Mouse (Mus musculus) adrenal gland, adult 18-20 months (tissue): Measurements from ENCODE around the gene Tbxas1. TPM values are rescaled to one million over a fixed set of nuclear protein-coding genes. Genes with fewer than 3 reads are reported as not detected.

Source experiments
- DNase-seq, 2 experiments: peaks; one replicate each; pipeline ENCODE4 v3.0.0; 2021 to 2022; ENCODE audit warnings: low spot score in 2 of 2
- total RNA-seq, 2 experiments: library from RNA; stranded (reverse); gene quantifications; 1 replicate in 1 of 2; 2 replicates in 1 of 2; pipeline ENCODE4 v1.2.3; 2021

Gene Tbxas1
- total RNA-seq, 2 experiments from 2014 or later, result 6.4 to 6.6 TPM

GRCm38 (mm10) chr6:38921095-38921809 lies 46.0 kb downstream of the Tbxas1 start:
- no peak for DNase-seq

- DNase-seq, result no peak
Measured at GRCm38 (mm10) chr6:38921810-38922116, 46.6 kb downstream of the Tbxas1 start.

DNA sequence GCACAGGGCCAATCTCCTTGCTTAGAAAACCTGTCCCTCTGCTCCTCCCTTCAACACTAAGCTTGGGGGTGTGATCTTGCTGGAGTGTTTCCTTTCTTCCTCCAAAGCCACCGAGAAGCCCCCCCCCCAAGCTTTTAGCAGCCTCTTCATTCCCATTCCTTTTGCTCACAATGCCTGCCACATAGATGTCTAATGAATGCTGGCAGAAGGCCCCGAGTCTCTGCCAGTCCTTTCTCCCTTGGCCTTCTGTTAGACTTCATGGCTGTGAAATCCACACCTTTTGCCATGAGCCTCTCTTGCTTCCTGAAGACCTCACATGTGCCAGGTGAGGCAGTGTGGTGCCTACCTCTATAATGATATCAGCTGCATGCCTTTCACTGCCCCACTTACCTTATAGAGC lies 47.3 kb downstream of the Tbxas1 start:
- DNase-seq, result no peak

DNA sequence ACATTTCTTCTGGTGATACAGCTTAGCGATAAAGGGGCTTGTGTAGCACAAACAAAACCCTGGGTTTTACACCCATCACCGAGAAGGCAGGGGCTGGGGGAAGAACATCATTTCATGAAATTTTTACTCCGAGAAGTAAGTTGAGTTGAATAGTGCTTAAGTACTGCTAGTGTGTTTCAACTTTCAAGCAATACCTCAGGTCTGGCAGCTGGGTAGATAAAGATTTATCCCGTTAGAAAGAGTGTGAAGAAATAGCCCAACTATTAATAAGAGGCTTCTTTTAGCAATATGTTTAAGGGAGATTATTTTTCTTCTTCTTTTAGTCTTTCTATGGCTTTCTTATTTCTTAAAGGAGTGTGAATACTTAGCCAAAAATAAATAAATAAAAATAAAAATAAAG lies 48.2 kb downstream of the Tbxas1 start:
- no peak for DNase-seq

DNA sequence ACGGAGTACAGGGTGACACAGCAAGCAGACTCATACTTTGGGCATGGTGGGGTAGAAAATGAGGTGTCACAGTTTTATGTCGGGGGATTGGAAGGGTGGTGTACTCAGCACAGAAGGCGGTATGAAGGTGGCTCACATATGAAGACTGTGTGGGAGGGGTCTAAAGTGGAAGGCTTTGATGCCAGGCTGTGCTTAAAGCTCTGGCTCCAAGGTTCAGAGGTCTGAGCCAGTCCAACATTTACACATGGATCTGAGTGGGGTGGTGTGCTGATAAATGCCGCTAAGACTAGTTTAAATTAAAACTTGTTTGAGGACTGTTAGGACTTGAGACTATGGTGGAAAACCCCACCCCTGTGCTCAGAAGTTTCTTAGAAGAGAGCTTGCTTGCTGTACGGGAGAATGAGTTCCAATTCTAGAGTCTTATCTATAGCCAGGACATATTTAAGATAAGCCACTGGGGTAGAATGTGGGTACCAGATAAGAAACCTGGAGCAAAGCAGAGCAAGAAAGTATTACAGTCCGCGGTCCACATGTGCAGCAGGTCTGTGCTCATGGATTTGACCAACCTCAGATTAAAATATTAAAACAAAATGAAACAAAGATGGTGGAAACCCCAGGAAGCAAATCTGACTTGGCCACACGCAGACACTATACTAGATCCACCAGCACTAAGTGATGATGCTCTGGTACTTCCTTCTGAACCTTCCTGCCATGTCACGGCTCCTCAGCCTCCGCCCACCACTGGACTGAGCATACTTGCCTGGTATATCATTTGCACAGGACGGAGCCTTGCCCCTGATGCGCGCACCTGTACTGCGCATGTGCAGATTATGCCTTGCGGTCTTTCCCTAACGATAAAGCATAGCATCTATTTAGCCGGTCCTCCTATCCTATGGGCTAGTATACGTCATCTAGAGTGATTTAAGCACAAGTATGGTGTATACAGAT lies 48.9 kb downstream of the Tbxas1 start:
- DNase-seq, result no peak

DNA sequence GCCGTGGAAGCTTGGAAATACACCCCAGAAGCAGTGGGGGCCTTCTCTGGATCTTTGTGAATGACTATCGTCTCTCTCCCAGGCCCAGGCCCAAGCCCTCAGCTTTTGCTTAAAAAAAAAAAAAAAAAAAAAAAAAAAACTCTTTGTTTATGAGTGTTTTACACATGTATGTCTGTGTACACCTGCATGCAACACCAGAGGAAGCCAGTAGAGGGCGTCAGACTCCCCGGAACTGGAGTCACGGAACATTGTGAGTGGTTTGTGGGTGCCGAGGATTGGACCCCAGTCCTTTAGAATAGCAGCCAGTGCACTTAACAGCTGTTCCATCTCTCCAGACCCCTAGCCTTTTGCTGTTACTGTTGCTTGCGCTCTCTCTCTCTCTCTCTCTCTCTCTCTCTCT lies 50.5 kb downstream of the Tbxas1 start:
- no peak for DNase-seq

DNA sequence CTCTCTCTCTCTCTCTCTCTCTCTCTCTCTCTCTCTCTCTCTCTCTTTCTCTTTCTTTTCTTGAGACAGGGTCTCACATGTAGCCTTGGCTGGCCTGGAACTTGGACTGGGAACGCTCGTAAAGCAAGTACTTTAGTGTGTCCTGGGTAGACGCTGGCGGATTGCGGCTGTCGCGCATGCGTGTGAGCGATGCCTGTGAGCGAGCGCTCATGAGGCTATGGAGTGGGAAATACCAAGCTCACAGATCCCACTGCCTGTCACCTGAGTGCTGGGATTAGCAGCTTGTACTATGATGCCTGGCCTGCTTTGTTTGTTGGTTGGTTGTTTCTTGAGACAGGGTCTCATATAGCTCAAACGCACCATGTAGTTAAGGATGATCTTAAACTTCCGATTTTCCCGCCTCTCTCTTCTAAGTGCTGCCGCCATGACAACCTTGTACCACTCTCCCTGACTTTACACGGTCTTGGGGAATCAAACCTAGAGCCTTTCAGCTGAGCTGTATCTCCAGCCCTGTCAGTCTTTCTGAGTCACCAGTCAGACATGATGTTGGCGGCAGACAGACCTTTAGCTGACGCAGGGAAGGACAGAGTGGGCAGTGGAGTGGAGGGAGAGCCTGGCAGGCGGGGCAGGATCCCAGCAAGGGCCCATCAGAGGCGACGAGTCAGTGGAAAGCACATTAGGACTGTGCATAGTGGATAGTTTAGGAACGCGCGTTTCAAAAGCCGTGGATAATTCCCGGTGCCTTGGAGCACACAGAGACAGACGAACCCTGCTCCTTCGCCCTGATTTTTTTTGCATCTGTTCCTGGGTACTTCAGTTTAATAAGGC lies 51.1 kb downstream of the Tbxas1 start:
- DNase-seq, result peak in 1 of 2 experiments; percentile 36

DNA sequence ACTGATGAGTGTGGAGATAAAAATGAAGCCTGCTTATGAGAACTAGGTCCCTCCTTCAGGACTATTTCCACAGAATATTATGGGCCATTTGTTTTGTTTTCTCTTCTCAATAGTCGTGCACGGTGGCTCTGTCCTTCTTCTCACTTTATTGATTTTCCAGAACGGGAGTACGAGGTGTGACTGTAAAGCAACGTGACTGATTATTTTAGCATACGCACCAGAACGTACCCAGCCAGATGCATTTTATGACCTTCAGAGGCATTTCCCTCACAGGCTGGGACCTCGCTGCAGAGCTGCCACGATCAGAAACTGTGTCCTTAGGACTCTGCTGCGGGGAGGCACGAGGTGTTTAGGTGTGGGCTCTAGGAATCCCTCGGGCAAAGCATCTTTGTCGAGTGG lies 51.8 kb downstream of the Tbxas1 start:
- no peak for DNase-seq

- no peak for DNase-seq
Measured at GRCm38 (mm10) chr6:38928489-38928888, 53.3 kb downstream of the Tbxas1 start.

DNA sequence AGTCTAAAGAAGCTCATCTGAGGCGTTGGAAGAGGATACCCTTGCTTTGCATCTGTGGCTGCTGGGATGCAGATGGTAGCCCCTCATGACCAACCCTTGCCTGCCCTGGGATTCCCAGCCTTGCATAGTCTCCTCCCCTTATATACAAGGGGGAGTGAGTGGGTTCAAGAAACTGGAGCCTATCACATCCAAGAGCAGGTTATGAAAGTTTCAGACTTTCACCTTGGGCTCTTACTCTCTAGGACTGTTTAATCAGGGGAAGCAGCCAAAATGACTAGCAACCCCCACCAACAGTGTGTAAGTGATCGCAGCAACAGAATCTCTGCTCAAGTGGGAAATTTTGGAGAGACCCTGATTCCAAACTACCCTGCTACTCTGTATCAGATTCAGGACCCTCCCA lies 60.8 kb downstream of the Tbxas1 start:
- DNase-seq, result no peak

DNA sequence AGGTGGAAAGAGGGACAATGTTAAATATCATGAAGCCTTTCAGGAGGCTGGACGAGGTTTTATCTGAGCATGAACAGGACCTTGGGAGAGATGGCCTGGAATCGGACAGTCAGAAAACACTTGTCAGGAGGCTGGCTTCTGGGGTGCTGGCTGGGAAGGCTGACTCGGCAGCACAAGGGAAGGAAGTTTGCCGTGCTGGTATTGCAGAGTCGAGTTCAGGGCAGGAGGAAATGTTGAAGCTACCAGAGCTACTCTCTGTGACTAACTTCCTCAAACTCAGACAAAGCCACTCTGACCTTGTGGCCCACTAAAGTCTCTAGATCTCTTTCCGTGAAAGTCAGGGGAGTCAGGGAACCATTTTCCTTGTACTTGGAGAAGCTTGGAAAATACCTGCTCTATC lies 63.2 kb downstream of the Tbxas1 start:
- peak in 1 of 2 experiments; percentile 18 for DNase-seq

DNA sequence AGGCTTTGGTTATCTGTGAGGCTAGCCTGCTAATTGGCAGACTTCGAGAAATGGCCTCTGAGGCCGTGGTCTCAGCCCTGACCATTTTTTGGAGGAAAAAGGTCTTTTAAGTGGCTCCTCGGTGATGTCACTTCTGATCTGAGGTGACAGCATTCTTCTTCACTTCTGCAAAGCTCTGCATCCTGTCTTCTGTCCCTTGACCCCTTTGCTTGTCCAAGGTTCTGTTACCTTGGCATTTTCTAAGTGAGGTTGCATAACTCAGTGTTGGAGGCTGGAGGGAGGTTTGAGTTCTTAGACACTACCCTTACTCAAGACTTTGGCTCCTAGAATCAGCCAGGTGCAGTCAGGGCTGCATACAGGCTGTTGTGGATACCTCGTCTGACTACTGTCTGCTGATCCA lies 63.9 kb downstream of the Tbxas1 start:
- DNase-seq, result peak in 1 of 2 experiments; percentile 15

GRCm38 (mm10) chr6:38941016-38941415 lies 65.8 kb downstream of the Tbxas1 start:
- no peak for DNase-seq

DNA sequence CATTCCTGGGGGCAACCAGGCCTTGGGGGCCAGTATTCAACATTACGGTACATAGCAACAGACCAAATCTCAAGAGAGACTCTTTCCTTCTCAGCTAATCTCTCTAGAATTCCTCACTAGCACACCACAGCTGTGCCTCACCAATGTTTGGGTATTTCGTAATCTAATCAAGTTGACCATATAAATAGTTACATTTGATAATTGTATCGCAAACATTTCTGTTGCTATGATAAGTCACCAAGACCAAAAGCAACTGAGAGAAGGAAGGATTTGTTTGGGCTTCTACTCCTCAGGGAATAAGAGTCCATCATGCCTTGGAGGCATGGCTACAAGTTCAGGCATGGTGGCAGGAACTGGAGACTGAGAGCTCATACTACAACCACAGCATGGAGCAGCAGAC lies 67.6 kb downstream of the Tbxas1 start:
- no peak for DNase-seq

DNA sequence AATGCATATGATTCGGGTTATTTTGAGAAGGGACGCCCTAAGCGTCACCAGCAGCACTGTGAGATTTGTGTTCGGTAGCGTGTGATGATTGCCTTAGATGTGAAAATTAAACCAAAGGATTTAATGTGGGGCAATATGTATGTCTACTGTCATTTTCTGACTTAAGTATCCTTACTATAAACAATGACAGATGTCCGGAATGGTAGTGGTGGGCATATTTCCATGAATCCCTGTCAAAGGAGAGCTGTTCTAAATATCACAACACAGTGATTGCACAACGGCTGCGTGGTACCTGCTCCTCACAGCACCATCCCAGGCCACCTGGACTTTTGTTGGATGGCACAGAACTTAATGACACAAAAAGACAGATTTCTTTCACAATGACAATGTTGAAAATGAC lies 69.2 kb downstream of the Tbxas1 start:
- DNase-seq, result no peak

GRCm38 (mm10) chr6:38944826-38945225 lies 69.6 kb downstream of the Tbxas1 start:
- DNase-seq, result no peak

DNA sequence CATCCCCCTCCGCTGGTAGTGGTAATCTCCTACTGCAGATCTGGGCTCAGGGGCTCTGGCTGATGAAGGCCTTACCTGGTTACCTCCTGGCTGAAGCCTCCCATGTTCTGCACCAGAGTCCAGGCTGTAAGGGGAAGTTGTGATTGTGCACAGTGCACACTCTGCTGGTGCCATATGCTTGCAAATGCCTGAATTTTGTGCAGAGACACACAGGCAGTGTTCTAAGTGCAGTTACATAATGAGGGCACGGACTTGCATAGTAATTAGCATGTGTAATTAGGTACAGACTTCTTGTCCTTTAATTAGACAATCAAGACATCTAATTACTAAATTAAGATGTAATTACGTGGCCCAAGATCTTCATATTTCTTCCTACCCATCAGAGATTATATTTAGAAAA lies 70.5 kb downstream of the Tbxas1 start:
- DNase-seq, result no peak

GRCm38 (mm10) chr6:38947282-38947681 lies 72.1 kb downstream of the Tbxas1 start:
- no peak for DNase-seq

DNA sequence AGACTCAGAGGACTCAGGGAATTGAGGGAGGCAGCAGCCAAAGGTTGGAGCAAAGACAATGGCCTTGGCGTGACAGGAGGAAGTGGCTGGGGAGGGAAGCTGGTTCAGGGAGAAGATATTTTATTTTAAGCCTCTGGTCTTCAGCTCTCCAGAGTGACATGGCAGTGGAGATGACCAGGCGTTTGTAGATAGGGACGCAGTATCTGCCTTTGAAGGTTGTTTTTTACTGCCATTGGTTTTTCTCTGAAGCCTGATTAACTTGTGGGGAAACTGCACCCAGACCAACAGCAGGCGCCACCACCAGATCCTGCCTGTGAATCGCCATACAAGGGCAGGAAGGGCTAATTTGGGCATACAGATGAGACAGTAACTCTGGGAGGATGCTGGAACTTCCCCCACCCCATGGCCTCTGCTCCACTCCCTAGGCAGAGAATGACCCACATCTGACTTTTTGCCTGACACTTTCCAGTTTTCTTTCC lies 74.5 kb downstream of the Tbxas1 start:
- no peak for DNase-seq

DNA sequence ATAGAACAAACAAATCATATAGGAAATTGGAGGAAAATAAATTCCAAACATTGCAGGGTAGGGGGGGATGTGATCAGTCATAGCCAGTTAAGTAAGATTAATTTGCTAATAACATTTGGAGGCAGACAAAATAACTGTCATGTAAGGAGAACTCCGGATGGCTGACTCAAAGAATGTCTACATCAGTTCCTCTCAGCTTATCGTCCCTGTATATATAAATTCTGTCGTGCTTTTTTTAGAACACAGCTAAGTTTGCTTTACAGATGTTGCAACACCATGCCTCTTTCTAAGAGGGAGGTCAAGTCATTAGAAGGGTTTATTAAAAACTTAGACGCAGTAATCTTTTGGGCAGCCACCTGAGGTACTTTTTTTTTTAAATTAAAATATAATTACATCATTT lies 75.1 kb downstream of the Tbxas1 start:
- DNase-seq, result no peak

DNA sequence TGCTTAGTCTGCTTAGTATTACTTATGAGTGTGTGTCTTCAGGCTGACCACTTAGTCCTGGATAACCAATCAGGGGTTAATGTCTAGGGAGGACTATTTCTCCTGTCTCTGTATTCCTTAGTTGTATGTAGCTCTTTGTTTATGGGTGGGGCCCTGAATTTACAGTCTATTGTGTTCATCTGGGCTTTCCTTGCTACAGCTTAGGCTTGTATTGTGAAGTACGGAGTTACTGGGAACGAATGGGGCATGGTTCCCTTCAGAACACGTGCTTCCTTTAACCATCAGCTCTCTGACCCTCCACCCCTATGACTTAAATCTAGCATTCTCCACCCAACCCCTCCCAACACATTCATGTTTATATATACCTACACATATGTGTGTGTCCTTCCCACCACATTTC lies 75.6 kb downstream of the Tbxas1 start:
- DNase-seq, result no peak

GRCm38 (mm10) chr6:38956641-38957040 lies 81.4 kb downstream of the Tbxas1 start:
- DNase-seq, result no peak
